Mouse (Mus musculus) adrenal gland, postnatal 14 days (tissue): ENCODE data around the gene Chchd4. TPM values are rescaled to one million over a fixed set of nuclear protein-coding genes. Genes with fewer than 3 reads are reported as not detected.

Experiments
- DNase-seq: peaks from one replicate; pipeline ENCODE4 v3.0.0; 2021; ENCODE audit warnings: mixed read lengths
- long read RNA-seq, 2 experiments: library from polyadenylated mRNA; stranded (forward); transcript quantifications; one replicate each; pipeline ENCODE4 v2.0.0; 2021
- total RNA-seq: library from RNA; stranded (reverse); gene quantifications from 2 replicates; pipeline ENCODE4 v1.2.3, GENCODE M21; 2021

Chchd4 gene
- total RNA-seq: 16.2 and 20.0 TPM in 2 replicates
- long read RNA-seq, experiment 1, transcript Chchd4-201 (3 exons, 3,472 nt): major isoform, 66 of 113 reads
- long read RNA-seq, experiment 1, partial matches to known transcripts: 0 of 113 reads
- long read RNA-seq, experiment 1, other reads (novel, unspliced or antisense): 45 of 113 reads
- long read RNA-seq, experiment 2, transcript Chchd4-201 (3 exons, 3,472 nt): major isoform, 59 of 113 reads
- long read RNA-seq, experiment 2, partial matches to known transcripts: 0 of 113 reads
- long read RNA-seq, experiment 2, other reads (novel, unspliced or antisense): 53 of 113 reads

DNA sequence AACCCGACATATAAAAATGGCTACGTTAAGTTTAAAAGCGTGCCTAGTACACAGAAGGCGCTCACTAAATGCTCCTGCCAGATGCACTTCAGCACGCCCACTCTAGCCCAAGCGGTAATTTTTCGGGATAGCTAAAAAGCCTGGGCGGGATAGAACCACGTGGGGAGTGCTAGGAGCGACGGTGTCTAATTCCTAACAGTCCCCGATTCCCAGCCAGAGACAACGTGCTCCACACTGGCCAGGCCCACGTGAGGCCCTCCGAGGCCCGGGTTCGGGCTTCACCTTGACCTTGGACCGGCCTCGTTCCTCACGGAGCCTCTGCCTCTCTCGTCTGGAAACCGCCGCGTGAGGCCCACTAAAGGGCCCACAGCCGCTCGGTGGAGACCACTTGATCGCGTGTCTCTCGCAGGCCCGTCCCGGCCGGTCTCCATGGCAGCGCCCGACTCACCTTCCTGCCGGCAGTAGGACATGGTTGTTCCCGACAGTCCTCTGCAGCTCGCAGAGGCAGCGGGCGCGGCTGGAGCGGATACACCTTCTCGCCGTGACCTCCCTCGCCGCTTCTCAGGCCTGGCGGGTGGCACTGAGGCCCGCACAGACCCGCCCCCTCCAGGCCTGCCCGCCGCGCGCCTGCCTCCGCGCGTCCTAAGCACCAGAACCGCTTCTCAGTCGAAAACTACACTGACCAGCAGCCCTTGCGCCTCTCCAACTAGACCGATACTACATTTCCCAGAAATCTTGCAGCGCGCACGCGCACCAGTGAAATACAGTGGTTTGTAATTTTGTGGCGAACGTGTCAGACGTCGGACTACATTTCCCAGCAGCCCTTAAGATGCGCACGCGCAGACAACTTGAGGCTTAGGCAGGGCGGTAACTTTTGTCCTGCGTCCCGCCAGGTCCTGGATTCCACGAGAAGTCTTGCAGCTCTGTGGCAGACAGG is at the start of gene Chchd4, which contains the start of gene Tmem43:
TSS of gene Chchd4 (minus strand) at position 679 of the 937 bp plus-strand sequence.
TSS of gene Tmem43 (plus strand) at position 836 of the 937 bp plus-strand sequence.
- peak; percentile 99 for DNase-seq

DNA sequence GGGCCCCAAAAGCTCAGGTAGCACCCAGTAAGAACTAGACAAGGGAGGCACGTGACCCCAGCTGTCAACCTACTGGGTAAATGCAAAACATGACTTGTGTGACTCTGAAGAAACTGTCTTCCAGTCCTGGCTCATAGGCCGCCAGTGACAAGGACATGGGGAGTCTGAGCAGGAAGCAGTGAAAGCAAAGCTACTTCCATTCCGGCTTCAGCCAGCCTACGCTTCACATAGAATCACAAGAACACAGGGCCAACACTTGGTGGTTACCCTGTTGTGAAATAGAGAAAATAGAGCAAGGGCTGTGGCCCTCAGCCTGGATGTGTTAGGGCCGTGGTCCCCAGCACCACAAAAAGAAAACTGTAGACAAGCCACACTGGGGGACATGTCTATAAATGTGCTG is 49.5 kb upstream of the Chchd4 start:
- no peak for DNase-seq

DNA sequence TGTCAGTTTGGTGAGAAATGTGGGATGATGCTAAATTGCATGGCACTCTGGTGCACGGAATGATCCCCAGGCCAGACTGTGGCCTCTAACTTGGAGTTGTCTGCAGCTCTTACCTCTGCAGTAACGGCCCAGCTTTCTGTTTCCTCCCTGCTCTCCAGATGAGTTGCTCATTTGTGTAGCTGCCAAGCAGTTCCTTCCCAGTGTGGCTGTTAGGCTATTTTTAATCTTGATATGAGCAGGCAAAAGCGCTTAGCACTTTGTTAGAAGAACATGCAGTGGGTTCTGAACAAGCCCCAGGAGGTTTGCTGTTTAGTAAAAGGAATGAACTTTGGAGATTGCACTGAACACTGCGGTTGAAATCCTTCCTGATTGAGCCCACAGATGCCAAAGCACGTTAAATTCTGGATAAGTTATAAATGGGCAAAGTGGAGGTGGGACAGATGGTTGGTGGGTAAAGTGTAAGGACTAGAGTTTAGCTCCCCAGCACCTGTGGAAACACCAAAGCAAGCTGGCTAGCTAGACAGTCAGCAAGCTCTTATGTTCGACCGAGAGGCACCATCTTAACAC is 45.2 kb upstream of the Chchd4 start:
- no peak for DNase-seq

DNA sequence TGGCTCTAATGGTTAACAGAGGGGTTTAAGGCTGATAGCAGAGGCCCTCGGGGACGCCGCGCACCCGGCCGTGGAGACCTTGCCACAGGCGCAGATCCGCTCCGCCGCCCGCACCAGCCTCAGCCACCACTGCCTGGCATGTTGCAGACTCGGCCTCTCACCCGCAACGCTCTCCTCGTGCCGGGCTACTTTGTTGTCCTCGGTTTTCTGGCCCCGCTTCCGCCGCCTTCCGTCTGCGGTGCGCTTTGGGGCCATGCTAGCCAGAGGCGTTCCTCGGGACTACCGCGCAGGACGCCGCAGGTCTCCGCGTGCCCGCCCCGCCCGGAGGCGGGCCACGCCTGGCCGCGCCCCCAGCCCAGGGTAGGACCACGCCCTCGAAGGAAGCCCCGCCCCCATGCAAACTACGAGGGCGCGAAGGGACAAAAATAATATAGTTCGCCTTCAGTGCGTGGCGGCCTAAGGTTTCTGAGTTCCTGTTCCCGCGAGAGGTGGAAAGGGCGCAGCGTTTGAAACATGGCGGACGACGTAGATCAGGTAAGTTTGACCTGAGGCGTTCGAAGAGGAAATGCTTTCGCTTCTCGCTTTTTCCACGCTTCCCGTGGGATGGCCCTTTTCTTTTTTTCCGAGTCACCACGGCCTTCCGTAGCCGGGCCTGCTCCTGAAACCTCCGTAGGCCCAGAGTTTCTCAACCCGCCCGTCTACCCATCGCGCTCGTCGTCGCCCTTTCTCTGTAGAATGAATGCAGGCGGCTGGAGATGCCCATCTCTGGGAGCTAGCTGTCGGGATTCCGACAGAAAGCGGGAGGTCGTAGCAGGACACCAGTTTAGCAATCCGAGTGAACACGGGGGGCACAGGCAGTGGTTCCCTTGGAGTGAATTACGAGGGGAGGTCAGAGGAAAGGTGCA is 42.5 kb upstream of the Chchd4 start, which contains the start of the genes Xpc and Lsm3:
TSS of gene Xpc (minus strand) at position 344 of the 905 bp plus-strand sequence.
TSS of gene Lsm3 (plus strand) at position 384 of the 905 bp plus-strand sequence.
- DNase-seq: peak; percentile 98

DNA sequence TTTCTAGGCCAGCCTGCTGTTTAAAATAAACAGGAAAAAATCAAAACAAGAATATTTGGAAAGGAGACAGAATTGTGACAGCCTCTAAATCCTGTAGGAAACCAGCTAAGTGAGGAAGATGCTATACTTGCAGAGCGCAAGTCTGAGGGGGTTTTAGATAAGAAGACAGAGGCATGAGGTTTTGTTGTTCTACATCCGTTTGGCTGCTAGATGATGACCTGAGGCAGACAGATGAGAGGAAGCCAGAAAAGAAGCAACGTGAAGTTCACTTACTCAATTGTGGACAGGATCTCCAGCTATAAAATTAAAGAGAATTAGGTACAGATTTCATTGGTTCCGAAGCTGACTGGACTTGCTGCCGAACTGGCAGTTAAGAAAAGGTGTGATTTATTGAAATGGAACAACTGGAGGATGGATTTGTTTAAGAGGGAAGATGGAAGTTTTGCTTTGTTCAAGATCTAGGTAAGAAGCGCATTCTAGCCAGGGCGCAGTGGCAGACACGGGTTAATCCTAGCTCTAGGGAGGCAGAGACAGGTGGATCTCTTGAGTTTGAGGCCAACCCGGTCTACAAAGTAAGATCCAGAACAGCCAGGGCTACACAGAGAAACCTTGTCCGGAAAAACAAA is 41.5 kb upstream of the Chchd4 start:
- DNase-seq: no peak

DNA sequence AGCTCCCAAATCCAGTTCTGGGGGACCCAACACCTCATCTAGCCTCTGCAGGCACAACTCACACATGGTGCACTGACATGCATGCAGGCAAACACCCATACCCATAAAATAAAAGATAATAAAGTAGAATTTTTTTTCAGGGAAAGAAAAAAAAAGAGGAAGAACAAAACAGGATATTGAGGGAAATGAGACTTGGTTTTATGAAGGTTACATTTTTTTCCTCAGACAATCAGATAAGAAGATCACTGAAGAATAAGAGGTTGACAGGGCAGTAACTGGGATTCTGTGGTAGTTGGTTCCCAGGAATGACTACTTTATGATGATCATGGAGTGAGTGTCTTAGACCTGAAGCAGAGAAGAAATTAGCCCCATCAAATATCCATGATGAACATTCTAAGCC is 40.8 kb upstream of the Chchd4 start:
- no peak for DNase-seq

DNA sequence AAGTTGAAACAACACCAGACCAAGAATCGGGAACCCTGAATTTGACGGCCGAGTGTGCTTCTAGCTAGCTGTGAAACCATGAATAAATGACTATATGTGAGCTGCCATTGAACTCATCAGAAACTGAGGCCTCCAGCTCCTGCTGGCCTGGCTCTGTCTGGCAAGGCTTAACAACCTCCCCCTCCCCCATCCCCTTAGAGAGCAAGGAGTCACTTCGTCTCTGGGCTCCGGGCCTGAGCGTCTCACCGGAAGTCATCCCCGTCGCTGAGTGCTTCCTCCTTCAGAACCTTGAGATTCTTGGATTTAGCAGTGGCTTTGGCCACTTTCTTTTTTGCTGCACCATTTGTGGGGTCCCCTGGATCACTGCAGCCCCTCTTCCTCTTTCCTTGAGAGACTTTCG is 36.9 kb upstream of the Chchd4 start:
- no peak for DNase-seq

DNA sequence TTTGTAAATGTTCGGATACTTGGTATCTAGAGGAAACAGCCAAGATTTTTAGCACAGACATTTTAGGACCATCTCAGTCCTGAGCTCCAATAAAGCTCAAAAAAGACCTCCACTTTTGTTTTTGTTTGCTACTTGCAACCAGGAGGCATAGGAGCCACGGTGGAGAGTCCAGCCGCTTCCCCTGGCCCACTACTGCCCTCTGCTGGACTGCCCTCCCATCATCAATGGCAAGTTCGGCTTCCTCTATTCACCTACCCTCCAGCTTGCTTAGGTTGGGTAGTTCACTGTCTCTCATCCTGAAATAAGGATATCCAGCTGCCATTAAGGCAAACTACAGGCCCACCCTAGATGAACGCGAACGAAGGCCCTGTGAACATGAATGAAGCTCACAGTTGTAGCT is 36.0 kb upstream of the Chchd4 start:
- peak; percentile 90 for DNase-seq

DNA sequence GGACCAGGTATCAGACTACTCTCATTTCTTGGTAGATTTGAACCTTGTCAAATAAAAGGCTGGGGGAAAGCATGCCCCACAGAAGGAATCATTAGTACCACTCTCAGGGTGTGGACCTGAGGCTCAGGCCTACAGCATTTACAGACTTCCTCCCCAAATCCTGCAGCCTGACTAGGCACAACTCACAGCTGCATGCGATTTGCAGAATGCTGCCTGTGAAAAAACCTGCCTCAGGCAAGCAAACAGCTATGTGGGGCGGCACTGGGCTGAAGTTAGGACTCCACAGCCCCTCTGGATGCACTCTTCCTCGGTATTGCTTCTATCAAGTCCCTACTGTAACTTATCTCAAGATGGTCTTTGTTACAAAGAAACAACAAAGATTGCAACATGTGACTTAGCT is 34.7 kb upstream of the Chchd4 start:
- no peak for DNase-seq

DNA sequence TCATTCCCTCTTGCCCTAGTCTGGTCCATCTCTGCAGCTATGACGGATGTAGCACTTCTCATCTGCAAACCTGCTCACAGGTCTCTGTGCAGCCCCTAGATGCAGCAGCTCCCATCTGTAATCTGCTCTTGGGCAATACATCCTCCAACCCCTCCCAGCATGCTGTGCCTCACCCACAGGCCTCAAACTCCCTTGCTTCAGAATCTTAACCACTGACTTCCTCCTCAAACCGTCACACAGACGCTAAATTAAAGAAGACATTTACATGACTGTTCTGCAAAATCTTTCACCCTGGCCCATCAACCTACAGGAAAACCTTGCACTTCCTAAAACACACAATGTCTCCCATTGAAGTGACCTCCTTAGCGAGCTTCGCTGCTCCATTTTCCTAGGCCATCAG is 32.7 kb upstream of the Chchd4 start:
- DNase-seq: no peak

DNA sequence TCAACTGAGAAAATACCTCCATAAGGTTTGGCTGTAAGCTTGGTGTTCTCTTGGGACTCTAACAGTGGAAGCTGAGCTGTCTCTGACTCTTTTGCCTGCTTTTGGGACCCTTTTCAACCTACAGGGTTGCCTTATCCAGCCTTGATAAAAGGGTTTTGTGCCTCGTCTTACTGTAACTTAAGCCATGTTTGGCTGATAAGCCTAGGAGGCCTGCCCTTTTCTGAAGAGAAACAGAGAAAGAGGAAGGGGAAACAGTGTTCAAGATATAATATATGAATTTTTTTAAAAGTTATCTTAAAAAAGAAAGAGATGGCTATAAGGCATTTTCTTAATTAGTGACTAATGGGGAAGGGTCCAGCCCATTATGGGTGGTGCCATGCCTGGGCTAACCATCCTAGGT is 30.0 kb upstream of the Chchd4 start:
- DNase-seq: no peak

DNA sequence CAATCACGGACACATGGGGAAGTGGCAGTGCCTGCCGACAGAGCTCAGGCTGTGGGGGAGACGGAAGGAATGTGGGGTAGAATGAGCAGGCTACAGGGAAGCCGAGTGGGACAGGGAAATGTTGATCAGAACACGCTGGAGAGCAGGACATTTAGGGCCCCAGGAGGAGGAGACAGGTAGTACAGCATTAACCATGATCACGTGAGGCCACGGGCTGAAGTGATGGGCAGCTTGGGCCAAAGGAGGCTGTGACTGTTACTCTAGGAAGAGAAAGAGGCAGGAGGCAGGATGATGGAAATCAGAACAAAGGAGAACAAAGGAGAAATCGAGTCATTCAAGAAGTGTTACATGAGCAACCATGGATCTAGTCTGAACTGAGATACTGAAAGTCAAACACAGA is 21.2 kb upstream of the Chchd4 start:
- no peak for DNase-seq

DNA sequence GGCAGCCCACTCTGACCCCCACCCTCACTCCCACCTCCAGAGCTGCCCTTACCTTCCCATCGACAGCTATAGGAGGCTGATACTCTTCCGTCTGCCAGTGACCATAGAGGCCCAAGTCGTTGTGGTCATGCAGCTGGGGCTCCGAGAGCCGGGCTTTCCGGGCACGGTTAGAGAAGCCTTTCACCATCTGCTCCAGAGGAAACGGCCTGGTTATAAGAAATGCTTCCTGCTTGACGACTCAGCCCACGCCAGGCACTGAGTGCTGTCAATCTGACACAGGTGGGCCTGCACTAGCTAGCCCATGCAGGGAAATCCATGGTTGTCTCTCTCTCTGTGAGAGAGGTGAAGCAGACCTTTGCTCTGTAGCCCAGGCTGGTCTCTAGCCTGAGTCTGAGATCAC is 19.7 kb upstream of the Chchd4 start:
- DNase-seq: no peak

DNA sequence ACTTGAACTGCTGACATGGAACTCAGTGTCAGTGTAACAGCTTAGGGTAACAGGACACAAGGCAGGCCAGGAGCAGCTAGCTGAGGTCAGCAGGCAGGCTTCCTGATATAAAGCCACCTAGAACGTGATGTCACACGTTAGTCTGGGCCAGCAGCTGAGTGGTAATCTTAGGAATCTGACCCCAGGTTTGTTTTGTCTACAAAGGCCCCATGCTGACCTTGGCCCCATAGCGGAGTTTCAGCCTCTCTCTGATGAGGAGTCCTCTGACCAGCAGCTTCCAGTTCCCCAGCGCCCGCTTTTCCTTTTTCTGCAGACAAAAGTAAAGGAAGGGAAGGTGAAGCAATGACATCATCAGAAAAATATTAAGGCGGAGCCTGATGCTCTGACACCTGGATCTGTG is 17.7 kb upstream of the Chchd4 start:
- DNase-seq: no peak

DNA sequence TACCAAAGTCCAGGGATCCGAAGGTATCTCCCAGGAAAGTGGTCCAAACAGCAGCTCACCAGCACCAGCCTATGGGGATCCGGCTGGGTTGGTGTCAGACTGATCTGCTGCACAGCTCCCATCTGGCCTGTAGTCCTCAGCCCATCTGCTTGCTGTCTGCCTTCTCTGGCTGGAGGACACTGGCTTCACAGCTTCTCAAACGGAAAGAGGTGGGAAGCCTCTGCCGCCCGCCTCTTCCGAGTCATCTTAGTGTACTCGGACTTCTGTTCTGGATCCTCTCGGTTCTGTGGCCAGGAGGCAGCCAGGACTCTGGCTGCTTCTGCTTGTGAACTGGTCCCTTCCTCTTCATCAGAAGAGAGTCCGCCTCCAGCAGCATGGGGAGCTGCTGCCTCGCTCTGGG is 16.5 kb upstream of the Chchd4 start:
- no peak for DNase-seq

DNA sequence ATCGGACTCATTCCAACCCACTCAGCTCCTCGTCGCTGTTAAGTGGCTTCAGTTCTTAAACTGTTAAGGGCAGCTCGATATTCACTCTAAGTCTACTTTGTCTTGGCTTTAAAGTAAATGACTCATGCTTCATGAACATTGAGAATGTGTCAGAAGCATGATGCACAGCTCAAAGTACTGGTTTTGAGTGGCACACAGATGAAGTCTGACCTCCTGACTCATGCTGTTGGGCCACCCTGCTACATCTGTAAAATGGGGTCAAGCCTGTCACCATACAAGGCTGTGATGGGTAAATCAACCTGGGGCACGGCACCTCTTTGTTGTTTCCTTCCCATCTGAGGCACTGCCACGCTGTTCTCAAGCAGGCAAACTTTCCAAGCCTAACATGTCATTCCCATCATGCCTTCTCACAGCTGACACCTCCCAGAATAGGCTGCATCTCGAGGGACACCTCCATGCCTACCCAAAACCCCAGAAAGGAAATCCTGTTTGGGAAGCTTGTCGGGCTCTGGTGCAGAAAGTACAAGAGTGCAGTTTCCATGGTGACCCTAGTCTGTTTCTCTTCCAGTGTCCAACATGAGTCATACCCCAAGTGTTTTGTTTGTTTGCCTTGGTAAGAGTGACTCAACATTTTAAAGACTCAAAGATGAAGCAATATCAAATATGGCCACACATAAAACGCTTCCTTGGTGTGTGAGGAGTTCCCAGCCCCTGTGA is 15.3 kb upstream of the Chchd4 start:
- DNase-seq: peak; percentile 58

DNA sequence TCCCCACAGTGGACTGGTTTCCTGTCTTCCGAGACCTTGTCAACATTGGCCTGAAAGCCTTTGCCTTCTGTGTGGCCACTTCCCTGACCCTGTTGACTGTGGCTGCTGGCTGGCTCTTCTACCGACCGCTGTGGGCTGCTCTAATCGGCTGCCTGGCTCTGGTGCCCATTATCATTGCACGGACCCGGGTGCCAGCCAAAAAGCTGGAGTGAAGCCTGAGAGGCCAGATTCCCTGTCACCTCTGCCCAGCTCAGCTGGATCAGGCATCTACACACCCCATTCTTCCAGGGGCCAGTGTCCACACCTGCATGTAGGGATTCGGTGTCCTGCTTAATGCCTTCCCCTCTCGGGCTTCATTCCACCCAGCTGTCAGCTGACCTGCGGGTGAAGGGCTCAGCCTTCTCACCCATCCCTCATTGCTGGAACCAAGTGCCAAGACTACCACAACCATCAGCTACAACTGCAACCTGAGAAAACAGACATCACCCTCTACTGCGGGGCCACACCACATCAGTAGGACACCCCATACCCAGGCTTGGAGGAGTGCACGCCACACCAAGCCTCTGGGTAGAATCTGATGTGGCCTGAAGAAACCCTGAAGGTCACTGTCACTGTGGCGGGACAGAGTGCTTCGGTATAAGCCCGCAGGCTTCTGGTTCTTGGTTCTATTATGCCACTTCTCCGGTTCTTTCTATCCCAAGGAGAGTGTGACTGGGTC is 13.5 kb upstream of the Chchd4 start:
- DNase-seq: no peak

DNA sequence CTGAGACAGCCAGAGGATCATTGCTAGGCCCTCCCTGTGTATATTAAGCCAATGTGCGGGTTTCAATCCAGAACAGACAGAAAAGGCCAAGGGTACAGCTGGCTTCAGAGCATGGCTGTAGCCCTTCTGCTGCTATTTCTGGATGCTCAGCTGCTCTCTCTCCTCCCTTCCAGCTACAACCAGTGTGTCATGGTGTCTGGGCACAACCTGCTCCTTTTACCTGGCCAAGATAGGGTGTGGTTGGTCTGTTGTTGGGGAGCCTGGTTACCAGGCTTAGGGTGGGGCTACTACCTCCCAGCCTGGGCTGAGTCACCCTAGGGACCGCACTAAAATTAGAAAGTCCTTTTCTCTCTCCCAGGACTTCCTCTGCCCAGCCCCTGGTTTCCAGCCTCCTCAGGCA is 10.0 kb upstream of the Chchd4 start:
- no peak for DNase-seq

DNA sequence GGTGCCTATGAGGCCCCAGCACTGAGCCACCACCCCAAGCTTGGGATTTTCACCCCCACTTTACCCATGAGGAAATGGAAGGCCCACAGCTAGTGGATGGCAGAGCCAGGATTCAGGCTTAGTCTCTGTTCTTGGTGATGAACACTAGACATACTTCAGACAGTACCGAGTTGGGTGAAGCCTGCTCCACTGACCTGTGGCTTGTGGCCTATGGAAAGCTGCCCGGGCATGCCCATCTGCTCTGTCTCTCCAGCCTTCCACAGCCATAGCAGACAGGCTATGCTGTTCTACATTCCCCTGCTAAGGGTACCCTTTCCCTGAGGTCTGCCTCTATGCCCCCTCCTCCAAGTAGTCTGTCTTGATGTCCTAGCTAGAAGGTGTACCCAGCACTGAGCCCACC is 3.2 kb upstream of the Chchd4 start:
- no peak for DNase-seq
